Mouse (Mus musculus) heart, embryonic 12.5 days (tissue): Measurements from ENCODE around the gene Acbd4. TPM values are rescaled to one million over a fixed set of nuclear protein-coding genes. Genes with fewer than 3 reads are reported as not detected.

Experiments
- ATAC-seq: fragments of 200-750 bp; cut with Nextera tagmentation; 2 replicates; pipeline ENCODE4 v1.8.0; 2017; ENCODE audit warnings: moderate TSS enrichment, moderate library complexity; ENCODE audit not compliant: insufficient number of reproducible peaks, low FRiP score
- H3K27ac ChIP-seq: fragments of 300-500 bp; sonication (generic); 2 replicates; pipeline ENCODE4 v1.5.1; 2016; ENCODE audit warnings: mild to moderate bottlenecking, moderate library complexity; ENCODE audit not compliant: poor library complexity, severe bottlenecking
- H3K27me3 ChIP-seq: fragments of 300-500 bp; sonication (generic); replicated peaks from 2 replicates; pipeline ENCODE4 v1.6.1; 2016; ENCODE audit warnings: mild to moderate bottlenecking, moderate library complexity
- H3K36me3 ChIP-seq: fragments of 300-500 bp; sonication (generic); 2 replicates; pipeline ENCODE4 v1.6.1; 2016; ENCODE audit warnings: mild to moderate bottlenecking, moderate library complexity
- H3K4me1 ChIP-seq: fragments of 300-500 bp; sonication (generic); replicated peaks from 2 replicates; pipeline ENCODE4 v1.6.1; 2016; ENCODE audit warnings: mild to moderate bottlenecking
- H3K4me2 ChIP-seq: fragments of 300-500 bp; sonication (generic); 2 replicates; pipeline ENCODE4 v1.6.1; 2016; ENCODE audit warnings: mild to moderate bottlenecking, moderate library complexity
- H3K4me3 ChIP-seq: fragments of 300-500 bp; sonication (generic); 2 replicates; pipeline ENCODE4 v1.5.1; 2016; ENCODE audit warnings: mild to moderate bottlenecking
- H3K9ac ChIP-seq: fragments of 300-500 bp; sonication (generic); 2 replicates; pipeline ENCODE4 v1.6.1; 2016; ENCODE audit warnings: mild to moderate bottlenecking, moderate library complexity
- H3K9me3 ChIP-seq: fragments of 300-500 bp; sonication (generic); replicated peaks from 2 replicates; pipeline ENCODE4 v1.6.1; 2016; ENCODE audit warnings: mild to moderate bottlenecking, moderate library complexity
- WGBS: fragments of 180-500 bp; shearing (Covaris S2); methylation state at CpG from one replicate; pipeline ENCODE4 v1.1.7; 2016; 5-methylcytosine and 5-hydroxymethylcytosine counted together
- polyA plus RNA-seq: library from polyadenylated mRNA; unstranded; fragments of >200 nt; fragmentation: Nextera tagmentation; extraction: Ambion mirVana; gene quantifications from 2 replicates; pipeline ENCODE4 v1.2.1, GENCODE M21; 2016

Gene Acbd4
- polyA plus RNA-seq, 1 experiment from 2014 or later = 13.5 TPM

GRCm38 (mm10) chr11:103132576-103133455 is 31.3 kb downstream of the Acbd4 start:
- no peaks in the 10 kb centered on the region for H3K9me3 ChIP-seq
- peak overlapping the region; percentile 73 for H3K4me2 ChIP-seq
- 0 out of 2 replicates have a peak, but pooled peaks cover 3% of the 10 kb centered on the region for H3K36me3 ChIP-seq
- WGBS = under 1% methylated on average over 57 of the region's 58 CpGs
- peak overlapping the region; percentile 99 for H3K27ac ChIP-seq
- peaks cover 36% of the 10 kb centered on the region for H3K4me1 ChIP-seq
- H3K9ac ChIP-seq = peak overlapping the region; percentile 99
- H3K27me3 ChIP-seq = no peaks in the 10 kb centered on the region
- ATAC-seq = peak; percentile 93
- H3K4me3 ChIP-seq = peak overlapping the region; percentile 82

- 49% methylated on average over 6 of the region's 6 CpGs for WGBS
- peak overlapping the region; percentile 64 for H3K4me2 ChIP-seq
- no peak for ATAC-seq
- peak overlapping the region; percentile 62 for H3K9ac ChIP-seq
- peaks cover 36% of the 10 kb centered on the region for H3K4me1 ChIP-seq
- H3K27me3 ChIP-seq = no peaks in the 10 kb centered on the region
- peak overlapping the region; percentile 85 for H3K27ac ChIP-seq
- H3K4me3 ChIP-seq = peak overlapping the region; percentile 33
- H3K9me3 ChIP-seq = no peaks in the 10 kb centered on the region
- peaks cover 6% of the 10 kb centered on the region for H3K36me3 ChIP-seq
Observed at GRCm38 (mm10) chr11:103133456-103134185, 32.1 kb downstream of the Acbd4 start.

- peak overlapping the region; percentile 85; the same call in 1 of the 2 replicates for H3K27ac ChIP-seq
- peaks cover 36% of the 10 kb centered on the region for H3K4me1 ChIP-seq
- H3K4me3 ChIP-seq = no peak overlapping the region
- 0 out of 2 replicates have a peak overlapping the region, but pooled peaks have one; percentile 24 for H3K9ac ChIP-seq
- WGBS = 76% methylated on average over 3 of the region's 3 CpGs
- no peak for ATAC-seq
- peak overlapping the region; percentile 32; the same call in 1 of the 2 replicates for H3K4me2 ChIP-seq
- no peaks in the 10 kb centered on the region for H3K9me3 ChIP-seq
- peaks cover 12% of the 10 kb centered on the region for H3K36me3 ChIP-seq
- no peaks in the 10 kb centered on the region for H3K27me3 ChIP-seq
Observed at GRCm38 (mm10) chr11:103134221-103134620, 32.7 kb downstream of the Acbd4 start.

GRCm38 (mm10) chr11:103136039-103136577 is 34.6 kb downstream of the Acbd4 start:
- ATAC-seq = no peak
- Histone ChIP-seq H3K4me1 (peaks cover 35% of the 10 kb centered on the region), H3K9me3 (no peaks in the 10 kb centered on the region), H3K27me3 (no peaks in the 10 kb centered on the region), H3K9ac (0 out of 2 replicates have a peak overlapping the region, but pooled peaks have one; percentile 7), H3K36me3 (peaks cover 14% of the 10 kb centered on the region), H3K4me2 (no peak overlapping the region), H3K27ac (no peak overlapping the region), H3K4me3 (no peak overlapping the region)
- WGBS = 65% methylated on average over 8 of the region's 8 CpGs

- WGBS = 80% methylated on average over 14 of the region's 14 CpGs
Observed at GRCm38 (mm10) chr11:103139951-103140762, 38.7 kb downstream of the Acbd4 start.

GRCm38 (mm10) chr11:103140763-103141100 is 39.2 kb downstream of the Acbd4 start:
- Histone ChIP-seq H3K9me3 (no peaks in the 10 kb centered on the region), H3K27me3 (no peaks in the 10 kb centered on the region), H3K27ac (peak overlapping the region; percentile 76), H3K4me2 (no peak overlapping the region), H3K36me3 (peaks cover 14% of the 10 kb centered on the region), H3K4me1 (peaks cover 46% of the 10 kb centered on the region), H3K9ac (no peak overlapping the region), H3K4me3 (no peak overlapping the region)
- no peak for ATAC-seq
- WGBS = 47% methylated on average over 6 of the region's 6 CpGs

More at GRCm38 (mm10) chr11:103139951-103140762, 38.7 kb downstream of the Acbd4 start:
- H3K27ac ChIP-seq = peak overlapping the region; percentile 76
- peaks cover 44% of the 10 kb centered on the region for H3K4me1 ChIP-seq
- no peak overlapping the region for H3K4me2 ChIP-seq
- no peak overlapping the region for H3K4me3 ChIP-seq
- no peaks in the 10 kb centered on the region for H3K27me3 ChIP-seq
- no peaks in the 10 kb centered on the region for H3K9me3 ChIP-seq
- ATAC-seq = no peak
- H3K36me3 ChIP-seq = peaks cover 14% of the 10 kb centered on the region
- no peak overlapping the region for H3K9ac ChIP-seq

- WGBS = 23% methylated on average over 11 of the region's 11 CpGs
- 0 out of 2 replicates have a peak overlapping the region, but pooled peaks have one; percentile 45 for H3K4me2 ChIP-seq
- no peaks in the 10 kb centered on the region for H3K27me3 ChIP-seq
Observed at GRCm38 (mm10) chr11:103141101-103141943, 39.8 kb downstream of the Acbd4 start.

GRCm38 (mm10) chr11:103141944-103142255 is 40.4 kb downstream of the Acbd4 start:
- H3K27me3 ChIP-seq = no peaks in the 10 kb centered on the region
- H3K4me2 ChIP-seq = 0 out of 2 replicates have a peak overlapping the region, but pooled peaks have one; percentile 45
- peaks cover 46% of the 10 kb centered on the region for H3K4me1 ChIP-seq
- H3K36me3 ChIP-seq = peaks cover 14% of the 10 kb centered on the region
- 0 out of 2 replicates have a peak, but pooled peaks have one; percentile 19 for ATAC-seq
- H3K27ac ChIP-seq = peak overlapping the region; percentile 76
- WGBS = 41% methylated on average over 1 of the region's 1 CpGs
- H3K9ac ChIP-seq = no peak overlapping the region
- no peaks in the 10 kb centered on the region for H3K9me3 ChIP-seq
- no peak overlapping the region for H3K4me3 ChIP-seq

More at GRCm38 (mm10) chr11:103141101-103141943, 39.8 kb downstream of the Acbd4 start:
- H3K9me3 ChIP-seq = no peaks in the 10 kb centered on the region
- H3K4me3 ChIP-seq = no peak overlapping the region
- peak overlapping the region; percentile 76 for H3K27ac ChIP-seq
- no peak overlapping the region for H3K9ac ChIP-seq
- peaks cover 14% of the 10 kb centered on the region for H3K36me3 ChIP-seq
- no peak; the same call in 1 of the 2 replicates for ATAC-seq
- peaks cover 46% of the 10 kb centered on the region for H3K4me1 ChIP-seq

- peak overlapping the region; percentile 19 for H3K4me3 ChIP-seq
- no peaks in the 10 kb centered on the region for H3K9me3 ChIP-seq
- peak; percentile 47; the same call in 1 of the 2 replicates for ATAC-seq
- WGBS = 30% methylated on average over 8 of the region's 8 CpGs
- H3K27ac ChIP-seq = peak overlapping the region; percentile 76
- peak overlapping the region; percentile 59; the same call in 1 of the 2 replicates for H3K9ac ChIP-seq
- no peaks in the 10 kb centered on the region for H3K27me3 ChIP-seq
- H3K4me2 ChIP-seq = peak overlapping the region; percentile 45
- peaks cover 14% of the 10 kb centered on the region for H3K36me3 ChIP-seq
- peaks cover 46% of the 10 kb centered on the region for H3K4me1 ChIP-seq
Observed at GRCm38 (mm10) chr11:103142441-103143182, 41.1 kb downstream of the Acbd4 start.
